Mouse (Mus musculus): ENCODE measurements at regions not wholly inside any gene's neighbourhood (a gene's known extent, or its start where the extent isn't known, plus 50 kb on each side); places are given as distances from the start of the nearest gene placed in this dataset.
"Not testable (repeated sequence)": the region's sequence is repeated elsewhere in the genome, so short reads cannot be mapped to it uniquely, and the experiment has no call there.

- not testable (repeated sequence) for TF ChIP-seq CTCF, EP300 (IDR thresholded peaks at IDR 0.05; ENCODE audit: low read depth)
Observed at GRCm38 (mm10) chr10:11609092-11609491, 265.9 kb downstream of the Epm2a start.
